Mouse (Mus musculus): ENCODE results near the gene Thtpa.

DNA sequence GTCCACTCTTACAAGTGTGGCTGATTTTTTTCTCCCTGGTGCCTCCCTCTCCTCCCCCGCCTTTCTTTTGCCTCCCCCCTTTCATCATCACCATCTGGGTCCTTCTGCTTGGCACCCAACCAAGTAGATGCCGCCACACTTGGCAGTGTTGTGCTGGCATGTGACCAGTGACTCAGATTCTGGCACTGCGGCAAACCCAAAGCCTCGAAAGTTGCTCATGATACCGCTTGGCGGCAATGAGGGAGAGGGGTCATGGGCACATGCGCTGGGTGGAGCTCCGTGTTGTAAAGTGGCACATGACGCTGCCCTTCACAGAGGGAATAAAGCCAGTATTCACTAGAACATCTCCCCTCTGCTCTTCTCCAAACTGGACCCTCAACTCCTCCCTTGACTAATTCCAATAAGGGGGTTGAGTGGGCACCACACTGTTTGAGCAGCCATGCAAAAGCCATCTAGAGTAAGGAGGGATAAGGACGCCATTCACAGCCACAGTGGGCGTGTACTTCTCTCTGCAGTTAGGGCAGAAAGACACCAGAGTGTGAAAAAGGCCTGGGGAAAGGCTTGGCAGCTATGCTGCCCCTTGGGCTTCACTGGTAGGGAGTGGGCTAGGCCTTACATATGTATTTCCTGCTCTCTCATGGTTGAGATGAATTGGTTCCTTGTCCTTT, 39.3 kb upstream of the Thtpa start:
- TF ChIP-seq CTCF (IDR thresholded peaks at IDR 0.05; ENCODE audit: control insufficient read depth, insufficient read depth, insufficient replicate concordance, low read depth, low read length) (no peak), POLR2A (IDR thresholded peaks at IDR 0.05; ENCODE audit: control insufficient read depth, low read depth, low read length) (no peak)

Data from testis, adult 2 months (tissue).